Mouse (Mus musculus) liver, embryonic 16.5 days (tissue): ENCODE results near the gene Tspyl3. TPM values are rescaled to one million over a fixed set of nuclear protein-coding genes. Genes with fewer than 3 reads are reported as not detected.

Source experiments
- ATAC-seq: fragments of 200-750 bp; cut with Nextera tagmentation; 2 replicates; pipeline ENCODE4 v1.8.0; 2017; ENCODE audit warnings: low read depth, mild to moderate bottlenecking, moderate number of reproducible peaks, moderate library complexity
- H3K27ac ChIP-seq: fragments of 300-500 bp; sonication (generic); 2 replicates; pipeline ENCODE4 v1.5.1; 2014; ENCODE audit warnings: mild to moderate bottlenecking, low read length
- H3K27me3 ChIP-seq: fragments of 300-500 bp; sonication (generic); 2 replicates; pipeline ENCODE4 v1.6.1; 2014; ENCODE audit warnings: low read depth, low read length, mixed read lengths; ENCODE audit not compliant: control insufficient read depth, insufficient read depth
- H3K36me3 ChIP-seq: fragments of 300-500 bp; sonication (generic); 2 replicates; pipeline ENCODE4 v1.6.1; 2014; ENCODE audit warnings: mild to moderate bottlenecking; ENCODE audit not compliant: control insufficient read depth, insufficient read depth
- H3K4me1 ChIP-seq: fragments of 300-500 bp; sonication (generic); 2 replicates; pipeline ENCODE4 v1.6.1; 2014; ENCODE audit warnings: low read depth, low read length, mixed read lengths; ENCODE audit not compliant: control insufficient read depth
- H3K4me2 ChIP-seq: fragments of 300-500 bp; sonication (generic); 2 replicates; pipeline ENCODE4 v1.6.1; 2014; ENCODE audit warnings: low read depth, low read length, mixed read lengths
- H3K4me3 ChIP-seq: fragments of 300-500 bp; sonication (generic); 2 replicates; pipeline ENCODE4 v1.5.1; 2014; ENCODE audit warnings: low read depth, mild to moderate bottlenecking, low read length
- H3K9ac ChIP-seq: fragments of 300-500 bp; sonication (generic); 2 replicates; pipeline ENCODE4 v1.6.1; 2014; ENCODE audit warnings: low read depth, low read length
- H3K9me3 ChIP-seq: fragments of 300-500 bp; sonication (generic); replicated peaks from 2 replicates; pipeline ENCODE4 v1.6.1; 2016; ENCODE audit warnings: low read length; ENCODE audit not compliant: control insufficient read depth
- WGBS: fragments of 180-500 bp; shearing (Covaris S2); extraction: QIAGEN DNeasy Blood & Tissue Kit; methylation state at CpG from one replicate; pipeline ENCODE4 v1.1.7; 2014; ENCODE audit not compliant: insufficient replicate concordance; 5-methylcytosine and 5-hydroxymethylcytosine counted together
- polyA plus RNA-seq: library from polyadenylated mRNA; unstranded; fragments of >200 nt; fragmentation: Nextera tagmentation; extraction: Ambion mirVana; gene quantifications from 2 replicates; pipeline ENCODE4 v1.2.1, GENCODE M21; 2015

The Tspyl3 gene
- polyA plus RNA-seq, 1 experiment from 2014 or later, result 2.4 TPM

GRCm38 (mm10) chr2:153217826-153218340 is 7.4 kb downstream of the Tspyl3 start:
- H3K4me1 ChIP-seq, result peaks cover 37% of the 10 kb centered on the region
- H3K9ac ChIP-seq, result no peak overlapping the region
- H3K27ac ChIP-seq, result no peak overlapping the region
- no peak overlapping the region for H3K4me3 ChIP-seq
- H3K36me3 ChIP-seq, result no peaks in the 10 kb centered on the region
- ATAC-seq, result no peak
- H3K4me2 ChIP-seq, result no peak overlapping the region
- H3K9me3 ChIP-seq, result no peaks in the 10 kb centered on the region
- 78% methylated on average over 10 of the region's 10 CpGs for WGBS
- H3K27me3 ChIP-seq, result no peaks in the 10 kb centered on the region

GRCm38 (mm10) chr2:153215421-153215820 is 9.8 kb downstream of the Tspyl3 start:
- peak; percentile 12; the same call in 1 of the 2 replicates for ATAC-seq
- H3K36me3 ChIP-seq, result no peaks in the 10 kb centered on the region
- no peaks in the 10 kb centered on the region for H3K27me3 ChIP-seq
- H3K4me3 ChIP-seq, result no peak overlapping the region
- no peaks in the 10 kb centered on the region for H3K9me3 ChIP-seq
- H3K4me1 ChIP-seq, result peaks cover 14% of the 10 kb centered on the region
- H3K27ac ChIP-seq, result 0 out of 2 replicates have a peak overlapping the region, but pooled peaks have one; percentile 15
- no peak overlapping the region for H3K4me2 ChIP-seq
- 41% methylated on average over 4 of the region's 4 CpGs for WGBS
- H3K9ac ChIP-seq, result no peak overlapping the region

GRCm38 (mm10) chr2:153214771-153215259 is 10.4 kb downstream of the Tspyl3 start:
- H3K36me3 ChIP-seq, result peaks cover under 1% of the 10 kb centered on the region; the same call in 1 of the 2 replicates
- peak; percentile 40; the same call in 1 of the 2 replicates for ATAC-seq
- H3K4me1 ChIP-seq, result peaks cover 8% of the 10 kb centered on the region
- H3K9me3 ChIP-seq, result no peaks in the 10 kb centered on the region
- 22% methylated on average over 6 of the region's 6 CpGs for WGBS
- no peak overlapping the region for H3K9ac ChIP-seq
- no peak overlapping the region for H3K4me3 ChIP-seq
- peak overlapping the region; percentile 16; the same call in 1 of the 2 replicates for H3K27ac ChIP-seq
- no peak overlapping the region for H3K4me2 ChIP-seq
- no peaks in the 10 kb centered on the region for H3K27me3 ChIP-seq

- ATAC-seq, result no peak
- Histone ChIP-seq H3K27me3 (no peaks in the 10 kb centered on the region), H3K9me3 (no peaks in the 10 kb centered on the region), H3K36me3 (peaks cover 11% of the 10 kb centered on the region), H3K4me3 (no peak overlapping the region), H3K9ac (no peak overlapping the region), H3K4me1 (peaks cover 8% of the 10 kb centered on the region), H3K4me2 (no peak overlapping the region), H3K27ac (no peak overlapping the region)
- WGBS, result 77% methylated on average over 4 of the region's 4 CpGs
Observed at GRCm38 (mm10) chr2:153213351-153213750, 11.9 kb downstream of the Tspyl3 start.

- Histone ChIP-seq H3K36me3 (peaks cover 11% of the 10 kb centered on the region), H3K27ac (no peak overlapping the region), H3K4me1 (peaks cover 8% of the 10 kb centered on the region), H3K4me3 (no peak overlapping the region), H3K9ac (no peak overlapping the region), H3K4me2 (no peak overlapping the region), H3K9me3 (no peaks in the 10 kb centered on the region), H3K27me3 (no peaks in the 10 kb centered on the region)
- no peak for ATAC-seq
- 57% methylated on average over 5 of the region's 5 CpGs for WGBS
Observed at GRCm38 (mm10) chr2:153211451-153211850, 13.8 kb downstream of the Tspyl3 start.

- Histone ChIP-seq H3K27me3 (no peaks in the 10 kb centered on the region), H3K4me1 (no peaks in the 10 kb centered on the region), H3K4me2 (no peak overlapping the region), H3K27ac (no peak overlapping the region), H3K4me3 (no peak overlapping the region), H3K9me3 (no peaks in the 10 kb centered on the region), H3K9ac (no peak overlapping the region), H3K36me3 (peaks cover 23% of the 10 kb centered on the region)
- no peak for ATAC-seq
- WGBS, result 89% methylated on average over 5 of the region's 5 CpGs
Observed at GRCm38 (mm10) chr2:153209286-153209685, 16.0 kb downstream of the Tspyl3 start.

- H3K36me3 ChIP-seq, result peaks cover 26% of the 10 kb centered on the region
- H3K9me3 ChIP-seq, result no peaks in the 10 kb centered on the region
- H3K27ac ChIP-seq, result no peak overlapping the region
- H3K9ac ChIP-seq, result no peak overlapping the region
- ATAC-seq, result no peak
- H3K27me3 ChIP-seq, result no peaks in the 10 kb centered on the region
- H3K4me1 ChIP-seq, result no peaks in the 10 kb centered on the region
- WGBS, result 82% methylated on average over 2 of the region's 2 CpGs
- H3K4me2 ChIP-seq, result no peak overlapping the region
- H3K4me3 ChIP-seq, result no peak overlapping the region
Observed at GRCm38 (mm10) chr2:153208149-153208548, 17.1 kb downstream of the Tspyl3 start.

- Histone ChIP-seq H3K27ac (no peak overlapping the region), H3K9me3 (no peaks in the 10 kb centered on the region), H3K4me2 (no peak overlapping the region), H3K27me3 (no peaks in the 10 kb centered on the region), H3K4me3 (no peak overlapping the region), H3K9ac (no peak overlapping the region), H3K36me3 (peaks cover 29% of the 10 kb centered on the region), H3K4me1 (peaks cover 4% of the 10 kb centered on the region; the same call in 1 of the 2 replicates)
- ATAC-seq, result no peak
- WGBS, result 83% methylated on average over 1 of the region's 1 CpGs
Observed at GRCm38 (mm10) chr2:153202766-153203165, 22.5 kb downstream of the Tspyl3 start.

- H3K4me1 ChIP-seq, result peaks cover 4% of the 10 kb centered on the region; the same call in 1 of the 2 replicates
- H3K4me3 ChIP-seq, result no peak overlapping the region
- no peak overlapping the region for H3K4me2 ChIP-seq
- H3K9me3 ChIP-seq, result no peaks in the 10 kb centered on the region
- no peak overlapping the region for H3K27ac ChIP-seq
- H3K36me3 ChIP-seq, result peaks cover 27% of the 10 kb centered on the region
- 50% methylated on average over 2 of the region's 2 CpGs for WGBS
- H3K9ac ChIP-seq, result no peak overlapping the region
- no peaks in the 10 kb centered on the region for H3K27me3 ChIP-seq
- no peak; the same call in 1 of the 2 replicates for ATAC-seq
Observed at GRCm38 (mm10) chr2:153199114-153199513, 26.1 kb downstream of the Tspyl3 start.
